Mouse (Mus musculus) kidney, adult 2 months (tissue): Measurements from ENCODE around the gene Tyk2.

Experiments
- CTCF ChIP-seq: fragments of 200-500 bp; conservative IDR thresholded peaks from 2 replicates; pipeline ENCODE4 v1.5.1; 2011; ENCODE audit warnings: low read depth, mild to moderate bottlenecking, control low read depth, low read length, moderate library complexity, mixed read lengths; ENCODE audit not compliant: insufficient read depth, insufficient read length
- POLR2A ChIP-seq: fragments of 200-500 bp; IDR thresholded peaks from one replicate; pipeline ENCODE4 v1.6.1; 2011; ENCODE audit warnings: low read depth, low read length, control low read depth

- TF ChIP-seq CTCF (no peak), POLR2A (no peak)
Observed at GRCm38 (mm10) chr9:21134595-21135328, 3.7 kb upstream of the Tyk2 start.
